ENCODE assay signal across 21 mouse cellular contexts in the genomic region with DNA sequence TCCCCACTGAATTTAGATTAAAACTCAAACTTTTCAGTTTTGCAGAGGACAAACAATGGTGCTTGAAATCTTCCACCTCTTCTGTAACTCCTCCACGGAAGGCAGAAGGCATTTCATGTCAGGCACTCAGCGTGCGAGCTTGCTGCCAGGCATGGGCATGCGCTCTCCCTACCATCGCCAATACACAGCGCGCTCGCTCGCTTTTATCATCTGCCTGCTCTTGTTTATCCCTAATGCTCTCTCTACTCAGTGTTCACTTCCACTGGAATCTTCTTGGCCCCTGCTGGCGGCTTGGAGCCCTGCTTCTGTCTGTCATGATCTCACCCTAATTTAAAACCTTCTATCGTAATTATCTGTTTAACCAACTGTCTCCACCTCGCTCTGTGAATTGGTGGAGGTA. TPM values are rescaled to one million over a fixed set of nuclear protein-coding genes. Genes with fewer than 3 reads are reported as not detected.
DNase-seq lines count a peak whose midpoint lies in the region; ATAC-seq and TF ChIP-seq lines count a peak whose summit lies in the region.
"Had no signal": no experiment of that assay in that cellular context is flagged by ENCODE, and none has a peak within 500 bp of the region (broad histone marks: within the 10 kb centered on the region; RNA-seq: fewer than 3 reads in every experiment).

No protein-coding gene starts in this region.

- H3K4me2 ChIP-seq in forebrain, embryonic 13.5 days: no peak overlapping the region
- H3K4me2 ChIP-seq in lung, embryonic 16.5 days (ENCODE audit: low read depth, low read length): no peak overlapping the region
- no peak overlapping the region for H3K4me2 ChIP-seq in hindbrain, embryonic 12.5 days (replicated peaks)
- H3K4me2 ChIP-seq: heart, embryonic 12.5 days; hindbrain, embryonic 13.5 days; limb, embryonic 15.5 days; neural tube, embryonic 12.5 days had no signal

- H3K4me1 ChIP-seq in forebrain, embryonic 13.5 days: no peaks in the 10 kb centered on the region
- H3K4me1 ChIP-seq in forebrain, embryonic 10.5 days: no peaks in the 10 kb centered on the region
- no peaks in the 10 kb centered on the region for H3K4me1 ChIP-seq in cortical plate, adult 2 months (ENCODE audit: control insufficient read depth, insufficient read depth, low read length)
- no peaks in the 10 kb centered on the region for H3K4me1 ChIP-seq in lung, embryonic 16.5 days (replicated peaks; ENCODE audit: control insufficient read depth, insufficient read depth, low read length)
- H3K4me1 ChIP-seq in hindbrain, embryonic 12.5 days: no peaks in the 10 kb centered on the region
- H3K4me1 ChIP-seq: heart, embryonic 12.5 days; hindbrain, embryonic 13.5 days; limb, embryonic 15.5 days; neural tube, embryonic 12.5 days had no signal

- no peak overlapping the region for H3K4me3 ChIP-seq in forebrain, embryonic 13.5 days
- H3K4me3 ChIP-seq in forebrain, embryonic 10.5 days: no peak overlapping the region
- H3K4me3 ChIP-seq in cortical plate, adult 2 months (ENCODE audit: insufficient read depth, low read length): peak overlapping the region; percentile 17
- H3K4me3 ChIP-seq in lung, embryonic 16.5 days (ENCODE audit: low read length): no peak overlapping the region
- H3K4me3 ChIP-seq in hindbrain, embryonic 12.5 days: no peak overlapping the region
- H3K4me3 ChIP-seq: gastrocnemius, adult 2 months; heart, embryonic 12.5 days; hindbrain, embryonic 13.5 days; limb, embryonic 15.5 days; neural tube, embryonic 12.5 days had no signal

- WGBS in forebrain, embryonic 13.5 days: 64% methylated on average over 12 of the region's 12 CpGs
- WGBS in forebrain, embryonic 10.5 days: 89% methylated on average over 12 of the region's 12 CpGs
- WGBS in lung, embryonic 16.5 days: 66% methylated on average over 12 of the region's 12 CpGs
- WGBS in hindbrain, embryonic 12.5 days: 84% methylated on average over 12 of the region's 12 CpGs

- DNase-seq in forebrain, embryonic 10.5 days (ENCODE audit: extremely low spot score, low spot score): no peak
- DNase-seq in ES-CJ7 (ENCODE audit: low read depth, low spot score): peak; percentile 6
- no peak for DNase-seq in adrenal gland, postnatal 25 days
- DNase-seq in kidney, postnatal 10 days: no peak
- DNase-seq: gastrocnemius, adult 2 months; kidney, postnatal 4 days; retina, postnatal 1 day; thymus, postnatal 25 days had no signal

- no peak for TF ChIP-seq CTCF in cortical plate, adult 2 months (IDR thresholded peaks at IDR 0.05; ENCODE audit: extremely low read depth, insufficient read depth, low read length)

- TF ChIP-seq POLR2A in cortical plate, adult 2 months (IDR thresholded peaks at IDR 0.05; ENCODE audit: extremely low read depth, insufficient read depth, low read length): no peak

- H3K36me3 ChIP-seq in forebrain, embryonic 13.5 days (ENCODE audit: poor library complexity, severe bottlenecking): no peaks in the 10 kb centered on the region
- H3K36me3 ChIP-seq in forebrain, embryonic 10.5 days (replicated peaks): no peaks in the 10 kb centered on the region
- no peaks in the 10 kb centered on the region for H3K36me3 ChIP-seq in lung, embryonic 16.5 days (ENCODE audit: control insufficient read depth, insufficient read depth, low read length)
- no peaks in the 10 kb centered on the region for H3K36me3 ChIP-seq in hindbrain, embryonic 12.5 days
- H3K36me3 ChIP-seq: heart, embryonic 12.5 days; hindbrain, embryonic 13.5 days; limb, embryonic 15.5 days; neural tube, embryonic 12.5 days had no signal

- no peaks in the 10 kb centered on the region for H3K9me3 ChIP-seq in forebrain, embryonic 13.5 days (replicated peaks)
- H3K9me3 ChIP-seq in forebrain, embryonic 10.5 days: no peaks in the 10 kb centered on the region
- H3K9me3 ChIP-seq in lung, embryonic 16.5 days (ENCODE audit: control insufficient read depth, low read length): no peaks in the 10 kb centered on the region
- no peaks in the 10 kb centered on the region for H3K9me3 ChIP-seq in hindbrain, embryonic 12.5 days (replicated peaks)
- H3K9me3 ChIP-seq: heart, embryonic 12.5 days; hindbrain, embryonic 13.5 days; limb, embryonic 15.5 days; neural tube, embryonic 12.5 days had no signal

- H3K9ac ChIP-seq in forebrain, embryonic 13.5 days: no peak overlapping the region
- no peak overlapping the region for H3K9ac ChIP-seq in lung, embryonic 16.5 days (ENCODE audit: low read length)
- no peak overlapping the region for H3K9ac ChIP-seq in hindbrain, embryonic 12.5 days
- H3K9ac ChIP-seq: heart, embryonic 12.5 days; hindbrain, embryonic 13.5 days; limb, embryonic 15.5 days; neural tube, embryonic 12.5 days had no signal

- no peaks in the 10 kb centered on the region for H3K27me3 ChIP-seq in forebrain, embryonic 13.5 days
- no peaks in the 10 kb centered on the region for H3K27me3 ChIP-seq in forebrain, embryonic 10.5 days (ENCODE audit: poor library complexity, severe bottlenecking)
- H3K27me3 ChIP-seq in lung, embryonic 16.5 days (ENCODE audit: control insufficient read depth, insufficient read depth, low read depth, low read length): no peaks in the 10 kb centered on the region
- no peaks in the 10 kb centered on the region for H3K27me3 ChIP-seq in hindbrain, embryonic 12.5 days
- H3K27me3 ChIP-seq: heart, embryonic 12.5 days; hindbrain, embryonic 13.5 days; limb, embryonic 15.5 days; neural tube, embryonic 12.5 days had no signal

- peak; percentile 88 for ATAC-seq in forebrain, embryonic 13.5 days
- ATAC-seq in lung, embryonic 16.5 days (ENCODE audit: low read depth): peak; percentile 83
- ATAC-seq in hindbrain, embryonic 12.5 days (ENCODE audit: low FRiP score): no peak
- ATAC-seq: intestine, postnatal 0 days; midbrain, embryonic 16.5 days had no signal

- no peak overlapping the region for H3K27ac ChIP-seq in forebrain, embryonic 13.5 days
- H3K27ac ChIP-seq in forebrain, embryonic 10.5 days: no peak overlapping the region
- no peak overlapping the region for H3K27ac ChIP-seq in cortical plate, adult 2 months (ENCODE audit: insufficient read depth, low read length)
- peak overlapping the region; percentile 1; the same call in 1 of the 2 replicates for H3K27ac ChIP-seq in lung, embryonic 16.5 days (ENCODE audit: low read length)
- no peak overlapping the region for H3K27ac ChIP-seq in hindbrain, embryonic 12.5 days
- H3K27ac ChIP-seq: gastrocnemius, adult 2 months; hindbrain, embryonic 13.5 days; limb, embryonic 15.5 days; neural tube, embryonic 12.5 days had no signal

RNA-seq across cellular contexts. Expression of gene Sostdc1, which starts 11.6 kb away (rescaled TPM):
- polyA plus RNA-seq in forebrain, embryonic 13.5 days (2015; fragmentation: Nextera tagmentation; extraction: Ambion mirVana): 6.4 and 10.0 TPM in 2 replicates
- 10.2 and 11.4 TPM in 2 replicates for polyA plus RNA-seq in forebrain, embryonic 10.5 days (2016; fragmentation: Nextera tagmentation; extraction: Ambion mirVana)
- polyA plus RNA-seq in cortical plate, adult 2 months (2012; rRNA removed): 0.63 and 0.83 TPM in 2 replicates
- polyA plus RNA-seq in lung, embryonic 16.5 days (2015; fragmentation: Nextera tagmentation; extraction: Ambion mirVana): 2.3 and 3.7 TPM in 2 replicates
- total RNA-seq in adrenal gland, postnatal 25 days (2021): 0.52 TPM in 2 replicates
- polyA plus RNA-seq in hindbrain, embryonic 12.5 days (2016; fragmentation: Nextera tagmentation; extraction: Ambion mirVana): 17.4 and 17.9 TPM in 2 replicates
- total RNA-seq: common myeloid progenitor, adult 5-6 weeks had no signal
- polyA plus RNA-seq: C2C12 had no signal

RNA-seq across cellular contexts. Expression of gene Lrrc72, which starts 49.1 kb away (rescaled TPM):
- not detected in 2 replicates for polyA plus RNA-seq in forebrain, embryonic 13.5 days (2015; fragmentation: Nextera tagmentation; extraction: Ambion mirVana)
- not detected in 2 replicates for polyA plus RNA-seq in forebrain, embryonic 10.5 days (2016; fragmentation: Nextera tagmentation; extraction: Ambion mirVana)
- not detected in 2 replicates for polyA plus RNA-seq in cortical plate, adult 2 months (2012; rRNA removed)
- not detected in 2 replicates for polyA plus RNA-seq in lung, embryonic 16.5 days (2015; fragmentation: Nextera tagmentation; extraction: Ambion mirVana)
- total RNA-seq in adrenal gland, postnatal 25 days (2021): not detected in 2 replicates
- not detected in 2 replicates for polyA plus RNA-seq in hindbrain, embryonic 12.5 days (2016; fragmentation: Nextera tagmentation; extraction: Ambion mirVana)
- total RNA-seq: common myeloid progenitor, adult 5-6 weeks; gastrocnemius, adult 2 months had no signal
- polyA plus RNA-seq: C2C12; heart, embryonic 12.5 days; hindbrain, embryonic 13.5 days; intestine, postnatal 0 days; limb, embryonic 15.5 days; neural tube, embryonic 12.5 days; stomach, embryonic 14.5 days had no signal
